Mouse (Mus musculus): ENCODE data around the gene Xxylt1. TPM values are rescaled to one million over a fixed set of nuclear protein-coding genes. Genes with fewer than 3 reads are reported as not detected.

The Xxylt1 gene
- total and polyA plus RNA-seq, 3 experiments, result 12.8 to 164 (median 26.6) TPM

DNA sequence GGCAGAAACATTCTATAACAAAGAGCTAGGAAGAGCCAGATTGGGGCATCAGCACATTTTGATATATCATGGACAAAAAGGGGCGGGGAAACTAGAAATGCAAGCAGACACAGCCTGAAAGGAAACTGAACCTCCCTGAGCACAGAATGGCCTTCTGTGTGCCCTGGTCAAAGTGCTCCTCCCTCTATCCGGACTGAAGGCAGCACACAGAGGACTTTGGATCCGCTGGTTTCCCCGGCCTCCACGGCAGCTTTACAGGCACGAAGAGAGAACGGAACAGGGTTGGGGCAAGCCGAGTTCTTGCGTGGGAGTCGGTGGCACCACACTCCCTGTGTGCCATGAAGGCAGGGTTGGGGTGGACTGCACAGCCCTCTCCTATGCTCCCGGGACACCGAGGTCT is 121.5 kb downstream of the Xxylt1 start:
- Histone ChIP-seq H3K27me3 (ENCODE audit: control insufficient read depth in 1 of 2, insufficient read depth in 2 of 2, low read length in 2 of 2) (no peaks in the 10 kb centered on the region), H3K9me3 (replicated peaks; ENCODE audit: insufficient read depth, low read length) (no peaks in the 10 kb centered on the region), H3K27ac (ENCODE audit: control insufficient read depth, low read depth, low read length) (no peak overlapping the region), H3K79me2 (ENCODE audit: control insufficient read depth, insufficient read depth, low read length, poor library complexity) (no peaks in the 10 kb centered on the region), H3K36me3 (ENCODE audit: control insufficient read depth in 1 of 2, insufficient read depth in 2 of 2, low read length in 2 of 2) (no peaks in the 10 kb centered on the region), H3K9ac (ENCODE audit: control insufficient read depth, low read depth, low read length, poor library complexity, severe bottlenecking) (no peak overlapping the region), H3K4me1 (ENCODE audit: control insufficient read depth in 1 of 2, insufficient read depth in 2 of 2, low read length in 2 of 2) (no peaks in the 10 kb centered on the region), H3K4me3 (ENCODE audit: control insufficient read depth in 1 of 2, insufficient read depth in 1 of 2, low read depth in 2 of 2, low read length in 2 of 2) (no peak overlapping the region)
- no peak for DNase-seq (ENCODE audit: low read depth, low spot score)
- no peak for TF ChIP-seq NRF1 (IDR thresholded peaks at IDR 0.05; ENCODE audit: insufficient read depth, low read depth, low read length, poor library complexity, severe bottlenecking)
- TF ChIP-seq ELF1 (IDR thresholded peaks at IDR 0.05; ENCODE audit: low read depth, low read length), result no peak

- H3K36me3 ChIP-seq (ENCODE audit: control insufficient read depth in 1 of 2, insufficient read depth in 2 of 2, low read length in 2 of 2), result no peaks in the 10 kb centered on the region
- no peaks in the 10 kb centered on the region for H3K9me3 ChIP-seq (replicated peaks; ENCODE audit: insufficient read depth, low read length)
- no peaks in the 10 kb centered on the region for H3K27me3 ChIP-seq (ENCODE audit: control insufficient read depth in 1 of 2, insufficient read depth in 2 of 2, low read length in 2 of 2)
- no peaks in the 10 kb centered on the region for H3K79me2 ChIP-seq (ENCODE audit: control insufficient read depth, insufficient read depth, low read length, poor library complexity)
- H3K4me1 ChIP-seq (ENCODE audit: control insufficient read depth in 1 of 2, insufficient read depth in 2 of 2, low read length in 2 of 2), result no peaks in the 10 kb centered on the region
- H3K9ac ChIP-seq (ENCODE audit: control insufficient read depth, low read depth, low read length, poor library complexity, severe bottlenecking), result no peak overlapping the region
- no peak for DNase-seq (ENCODE audit: low read depth, low spot score)
- H3K4me3 ChIP-seq (ENCODE audit: control insufficient read depth in 1 of 2, insufficient read depth in 1 of 2, low read depth in 2 of 2, low read length in 2 of 2), result no peak overlapping the region
- no peak overlapping the region for H3K27ac ChIP-seq (ENCODE audit: control insufficient read depth, low read depth, low read length)
- TF ChIP-seq RAD21 (IDR thresholded peaks at IDR 0.05; ENCODE audit: low read depth, low read length) (no peak), UBTF (IDR thresholded peaks at IDR 0.05; ENCODE audit: borderline replicate concordance, insufficient read depth, low read depth, low read length) (no peak), POLR2AphosphoS5 (IDR thresholded peaks at IDR 0.05; ENCODE audit: borderline replicate concordance, low read depth, low read length) (no peak), MEF2A (IDR thresholded peaks at IDR 0.05; ENCODE audit: extremely low read depth, insufficient replicate concordance, low read depth, low read length, poor library complexity, severe bottlenecking) (no peak), GATA1 (IDR thresholded peaks at IDR 0.05; ENCODE audit: low read depth, low read length) (no peak), ELF1 (IDR thresholded peaks at IDR 0.05; ENCODE audit: low read depth, low read length) (no peak), POLR2A (IDR thresholded peaks at IDR 0.05; ENCODE audit: control insufficient read depth in 1 of 2, insufficient read depth in 1 of 2, low read depth in 1 of 2, low read length in 2 of 2, poor library complexity in 1 of 2) (no peak), JUND (IDR thresholded peaks at IDR 0.05; ENCODE audit: low read depth, low read length) (no peak), CHD2 (IDR thresholded peaks at IDR 0.05; ENCODE audit: low read length) (no peak), MAZ (IDR thresholded peaks at IDR 0.05; ENCODE audit: low read depth, low read length) (no peak), TBP (IDR thresholded peaks at IDR 0.05; ENCODE audit: low read depth, low read length) (no peak), ZNF384 (IDR thresholded peaks at IDR 0.05; ENCODE audit: low read depth, low read length) (no peak), RCOR1 (IDR thresholded peaks at IDR 0.05; ENCODE audit: low read depth, low read length) (no peak), E2F4 (IDR thresholded peaks at IDR 0.05; ENCODE audit: borderline replicate concordance, low read depth, low read length) (no peak), MXI1 (IDR thresholded peaks at IDR 0.05; ENCODE audit: low read depth, low read length) (no peak), USF2 (IDR thresholded peaks at IDR 0.05; ENCODE audit: borderline replicate concordance in 1 of 2, insufficient read depth in 1 of 2, low read depth in 1 of 2, low read length in 2 of 2) (no peak), TAL1 (IDR thresholded peaks at IDR 0.05; ENCODE audit: low read length) (no peak), CTCF (IDR thresholded peaks at IDR 0.05 in 2 of 3, conservative IDR thresholded peaks at IDR 0.05 in 1 of 3; ENCODE audit: control insufficient read depth in 1 of 3, insufficient read depth in 1 of 3, low read depth in 2 of 3, low read length in 3 of 3, poor library complexity in 1 of 3, severe bottlenecking in 1 of 3) (no peak), BHLHE40 (IDR thresholded peaks at IDR 0.05; ENCODE audit: borderline replicate concordance, low read depth, low read length) (no peak), GABPA (IDR thresholded peaks at IDR 0.05; ENCODE audit: low read depth, low read length) (no peak)
Observed at GRCm38 (mm10) chr16:30956141-30956540, 125.1 kb downstream of the Xxylt1 start.

Measured in MEL (cell line).